Mouse (Mus musculus): Measurements from ENCODE around the gene Ppp1r3c.
"Not testable (repeated sequence)": the region's sequence is repeated elsewhere in the genome, so short reads cannot be mapped to it uniquely, and the experiment has no call there.

Gene Ppp1r3c

DNA sequence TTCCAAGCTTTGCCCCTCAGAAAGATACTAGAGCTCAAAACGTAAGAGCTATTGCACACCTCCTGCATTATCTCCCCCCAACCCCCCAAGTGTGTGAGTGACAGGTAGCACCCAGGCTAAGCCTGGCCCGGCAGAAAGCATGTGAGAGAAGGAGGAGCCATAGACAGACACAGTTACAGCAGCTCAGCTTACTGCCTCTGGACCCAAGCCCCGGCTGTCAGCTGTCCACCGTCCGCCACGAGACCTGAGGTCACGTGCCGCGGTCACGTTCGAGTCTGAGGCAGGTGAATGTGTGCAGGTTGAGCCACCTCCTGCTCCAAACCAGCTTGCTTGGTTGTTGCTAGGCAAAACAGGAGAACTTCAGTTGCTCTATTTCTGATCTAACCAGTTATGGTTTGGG lies 5.1 kb downstream of the Ppp1r3c start:
- ChIA-PET POLR2A (interaction anchor here in 1 of 4 experiments (0.9 to 1.9 kb wide), 5 partner anchors 13 to 233 kb away, joined by 3 to 5 read pairs (median 3); partner anchors contain the start of gene Tnks2), CTCF (no interaction called here)

DNA sequence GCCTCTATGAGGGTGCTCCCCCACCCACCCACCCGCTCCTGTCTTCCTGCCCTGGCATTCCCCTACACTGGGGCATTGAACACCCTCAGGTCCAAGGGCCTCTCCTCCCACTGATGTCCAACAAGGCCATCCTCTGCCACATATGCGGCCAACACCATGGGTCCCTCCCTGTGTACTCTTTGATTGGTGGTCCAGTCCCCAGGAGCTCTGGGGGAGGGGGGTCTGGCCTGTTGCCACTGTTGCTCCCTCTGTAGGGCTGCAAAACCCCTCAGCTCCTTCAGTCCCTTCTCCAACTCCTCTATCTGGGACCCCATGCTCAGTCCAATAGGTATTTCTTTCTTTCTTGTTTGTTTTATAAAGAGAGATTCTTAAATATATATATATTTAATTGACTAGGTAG lies 6.0 kb downstream of the Ppp1r3c start:
- POLR2A ChIA-PET: interaction anchor here in 1 of 4 experiments (1.2 to 1.9 kb wide), 2 partner anchors 15 to 104 kb away, joined by 3 to 5 read pairs; partner anchors contain the start of gene Tnks2
- CTCF ChIA-PET: not testable (repeated sequence)

GRCm38 (mm10) chr19:36728741-36729460 lies 7.6 kb downstream of the Ppp1r3c start:
- ChIA-PET CTCF (interaction anchor here in 2 of 4 experiments (0.8 to 1.4 kb wide), 2 partner anchors 10 to 94 kb away, joined by 3 read pairs; no protein-coding TSS in a partner anchor), POLR2A (interaction anchor here in 3 of 4 experiments (0.6 to 2.5 kb wide), 8 partner anchors 7 to 726 kb away, joined by 3 to 12 read pairs (median 4); partner anchors contain the start of gene Ppp1r3c (in 3 of the 3))

- POLR2A ChIA-PET: interaction anchor here in 3 of 4 experiments (0.8 to 2.7 kb wide), 5 partner anchors 9 to 11 kb away, joined by 3 to 14 read pairs (median 5); partner anchors contain the start of gene Ppp1r3c (in 3 of the 3)
- CTCF ChIA-PET: interaction anchor here in 1 of 4 experiments (1.0 to 1.2 kb wide), 2 partner anchors 13 to 192 kb away, joined by 3 read pairs; no protein-coding TSS in a partner anchor
Measured at GRCm38 (mm10) chr19:36724970-36725369, 11.5 kb downstream of the Ppp1r3c start.

GRCm38 (mm10) chr19:36721139-36721538 lies 15.3 kb downstream of the Ppp1r3c start:
- ChIA-PET POLR2A (interaction anchor here in 2 of 4 experiments (0.9 to 1.2 kb wide), 2 partner anchors 15 kb away, joined by 3 to 7 read pairs; partner anchors contain the start of gene Ppp1r3c (in 2 of the 2)), CTCF (no interaction called here)

- ChIA-PET POLR2A (interaction anchor here (0.6 to 1.8 kb wide), 7 partner anchors 9 to 639 kb away, joined by 3 to 13 read pairs (median 5); partner anchors contain the start of gene Ppp1r3c (in 2 of the 4)), CTCF (interaction anchor here in 1 of 4 experiments (0.9 kb wide), 1 partner anchor 22 kb away, joined by 3 read pairs; no protein-coding TSS in a partner anchor)
Measured at GRCm38 (mm10) chr19:36716221-36716620, 20.2 kb downstream of the Ppp1r3c start.

- CTCF ChIA-PET: interaction anchor here in 1 of 4 experiments (0.9 kb wide), 1 partner anchor 22 kb away, joined by 3 read pairs; no protein-coding TSS in a partner anchor
- POLR2A ChIA-PET: interaction anchor here in 3 of 4 experiments (0.5 to 1.8 kb wide), 6 partner anchors 16 to 218 kb away, joined by 3 to 13 read pairs (median 5); partner anchors contain the start of gene Ppp1r3c (in 2 of the 3)
Measured at GRCm38 (mm10) chr19:36715591-36715990, 20.9 kb downstream of the Ppp1r3c start.

DNA sequence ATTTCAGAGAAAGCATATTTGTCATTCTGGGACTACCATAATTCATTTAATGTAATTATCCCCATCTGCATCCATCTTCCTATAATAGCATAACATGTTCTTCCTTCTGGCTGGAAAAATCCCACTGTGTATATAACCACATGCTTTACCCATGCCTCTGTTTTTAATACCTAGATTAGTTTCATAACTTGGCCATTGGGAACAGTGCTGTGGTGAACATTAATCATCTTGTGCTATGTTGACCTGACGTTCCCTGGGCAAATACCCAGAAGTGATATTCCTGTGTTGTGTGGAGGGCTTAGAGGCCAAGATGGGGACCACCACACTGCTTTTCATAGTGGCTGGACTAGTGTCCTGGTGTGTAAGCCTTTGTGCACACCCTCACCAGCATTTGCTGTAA lies 22.0 kb downstream of the Ppp1r3c start:
- ChIA-PET CTCF (no interaction called here), POLR2A (no interaction called here)

DNA sequence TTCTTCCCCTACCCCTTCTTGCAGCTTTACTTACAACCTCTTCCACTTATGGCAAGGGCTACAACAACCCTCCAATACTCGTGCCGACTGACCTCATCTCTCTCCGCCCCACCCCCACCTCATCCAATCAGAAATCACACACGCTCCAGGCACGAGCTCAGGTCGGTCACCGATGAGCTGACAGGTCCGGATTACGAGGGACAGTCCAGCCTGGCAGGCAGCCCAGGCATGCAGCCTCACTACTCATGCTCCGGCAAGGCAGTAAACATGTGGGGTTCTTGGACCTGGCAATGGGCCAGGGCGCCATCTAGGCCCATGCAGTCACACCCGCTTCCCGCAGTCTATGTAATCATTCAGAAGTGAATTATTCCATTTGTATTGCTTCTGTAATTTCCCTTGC lies 23.4 kb downstream of the Ppp1r3c start:
- ChIA-PET CTCF (interaction anchor here in 3 of 4 experiments (0.6 kb wide), 3 partner anchors 128 to 333 kb away, joined by 3 to 5 read pairs (median 4); no protein-coding TSS in a partner anchor), POLR2A (interaction anchor here in 3 of 4 experiments (0.6 to 2.6 kb wide), 5 partner anchors 23 to 58 kb away, joined by 3 to 23 read pairs (median 4); partner anchors contain the start of gene Ppp1r3c (in 2 of the 3))

- CTCF ChIA-PET: interaction anchor here in 1 of 4 experiments (0.6 kb wide), 1 partner anchor 432 kb away, joined by 3 read pairs; no protein-coding TSS in a partner anchor
- POLR2A ChIA-PET: no interaction called here
Measured at GRCm38 (mm10) chr19:36706195-36706594, 30.3 kb downstream of the Ppp1r3c start.

- ChIA-PET POLR2A (interaction anchor here in 2 of 4 experiments (0.6 to 1.4 kb wide), 4 partner anchors 9 to 36 kb away, joined by 3 to 7 read pairs (median 3); partner anchors contain the start of gene Ppp1r3c (in 1 of the 2)), CTCF (interaction anchor here in 1 of 4 experiments (0.6 to 0.7 kb wide), 2 partner anchors 420 to 431 kb away, joined by 3 read pairs; no protein-coding TSS in a partner anchor)
Measured at GRCm38 (mm10) chr19:36705286-36706146, 30.9 kb downstream of the Ppp1r3c start.

DNA sequence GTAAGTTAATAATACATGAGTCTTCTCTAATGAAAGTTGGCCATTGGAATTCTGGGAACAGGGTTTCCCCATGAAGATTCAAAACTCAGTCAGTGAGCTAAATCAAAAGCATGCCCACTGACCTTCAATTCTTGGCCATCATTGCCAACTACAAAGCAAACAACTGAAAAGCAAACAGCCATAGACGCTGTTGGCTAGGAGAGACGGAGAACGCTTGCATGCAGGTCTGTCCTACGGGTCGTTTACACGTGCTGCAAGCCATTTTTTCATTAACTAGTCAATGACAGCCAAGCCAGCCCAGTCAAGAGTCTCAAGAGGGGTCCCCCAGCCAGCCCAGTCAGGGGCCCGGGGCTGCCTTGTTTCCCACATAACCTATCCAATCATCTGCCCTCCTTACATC lies 31.7 kb downstream of the Ppp1r3c start:
- ChIA-PET CTCF (interaction anchor here in 1 of 4 experiments (0.7 kb wide), 1 partner anchor 420 kb away, joined by 3 read pairs; no protein-coding TSS in a partner anchor), POLR2A (interaction anchor here in 2 of 4 experiments (0.7 to 1.4 kb wide), 3 partner anchors 8 to 36 kb away, joined by 3 to 7 read pairs (median 3); partner anchors contain the start of gene Ppp1r3c (in 1 of the 2))

DNA sequence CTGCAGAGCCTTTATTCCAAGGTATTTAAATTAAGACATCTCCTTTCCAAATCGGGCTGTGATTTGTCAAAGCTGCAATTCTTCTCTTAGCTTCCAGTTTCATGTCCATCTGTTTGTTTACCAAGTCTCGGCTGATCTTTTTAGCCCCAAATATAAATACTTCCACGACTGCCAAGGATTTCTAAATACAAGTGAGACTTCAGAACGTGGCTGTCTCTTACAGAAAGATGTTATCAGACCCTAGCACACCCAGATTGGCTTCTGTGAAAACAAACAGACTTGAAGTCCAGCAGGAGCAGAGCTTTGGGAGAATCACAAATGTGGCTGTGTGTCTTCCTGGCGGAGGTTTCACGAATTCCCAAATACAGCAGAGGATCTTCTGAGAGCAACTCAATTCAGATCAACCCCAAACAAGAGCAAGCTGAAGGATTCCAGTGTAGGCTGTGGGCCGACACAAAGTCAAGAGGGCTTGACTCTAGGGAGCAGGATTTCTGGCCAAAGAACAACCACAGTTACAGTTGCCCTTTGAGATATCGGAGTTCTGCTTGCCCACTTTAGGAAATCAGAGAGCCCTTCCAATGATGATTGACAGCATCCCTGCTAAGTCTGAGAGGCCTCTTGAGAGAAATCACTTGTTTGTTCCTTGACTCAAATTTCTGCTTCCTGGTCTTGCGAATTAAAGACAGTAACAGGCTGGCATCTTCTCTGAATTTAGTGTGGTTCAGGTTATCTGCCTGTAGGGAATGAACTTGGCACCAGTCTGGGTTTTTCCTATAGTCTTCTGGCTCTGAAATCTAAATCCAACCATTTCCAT lies 34.4 kb downstream of the Ppp1r3c start:
- ChIA-PET POLR2A (interaction anchor here in 1 of 4 experiments (1.6 kb wide), 1 partner anchor 35 kb away, joined by 4 read pairs; the partner anchor contains the start of gene Ppp1r3c), CTCF (no interaction called here)

DNA sequence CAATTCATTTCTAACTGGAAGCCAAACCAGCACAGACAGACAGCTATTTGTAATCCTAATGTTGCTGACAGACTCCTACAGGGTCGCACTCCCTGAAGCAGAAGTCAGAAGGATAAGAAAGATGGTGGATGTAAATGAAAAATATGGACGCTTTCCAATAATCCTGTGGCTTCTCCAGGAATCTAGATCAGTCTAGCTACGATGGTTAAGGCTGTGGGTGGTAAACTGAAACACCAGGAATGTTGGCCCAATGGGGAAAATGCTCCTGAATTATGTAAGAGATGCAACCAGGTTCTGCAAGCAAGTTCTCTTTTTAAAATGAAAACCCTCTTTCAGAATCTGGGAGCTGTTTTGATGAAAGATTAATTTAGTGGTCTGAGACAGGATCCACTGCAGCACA lies 35.1 kb downstream of the Ppp1r3c start:
- ChIA-PET POLR2A (interaction anchor here in 1 of 4 experiments (1.6 kb wide), 1 partner anchor 35 kb away, joined by 4 read pairs; the partner anchor contains the start of gene Ppp1r3c), CTCF (no interaction called here)

GRCm38 (mm10) chr19:36700937-36701336 lies 35.5 kb downstream of the Ppp1r3c start:
- ChIA-PET CTCF (interaction anchor here in 1 of 4 experiments (0.7 kb wide), 1 partner anchor 23 kb away, joined by 3 read pairs; no protein-coding TSS in a partner anchor), POLR2A (interaction anchor here in 1 of 4 experiments (1.6 kb wide), 1 partner anchor 36 kb away, joined by 4 read pairs; the partner anchor contains the start of gene Ppp1r3c)

- POLR2A ChIA-PET: interaction anchor here in 1 of 4 experiments (1.5 kb wide), 1 partner anchor 38 kb away, joined by 3 read pairs; the partner anchor contains the start of gene Ppp1r3c
- CTCF ChIA-PET: no interaction called here
Measured at GRCm38 (mm10) chr19:36699151-36699550, 37.3 kb downstream of the Ppp1r3c start.

GRCm38 (mm10) chr19:36698200-36698599 lies 38.3 kb downstream of the Ppp1r3c start:
- ChIA-PET POLR2A (interaction anchor here in 1 of 4 experiments (0.8 to 1.5 kb wide), 2 partner anchors 38 kb away, joined by 3 read pairs; partner anchors contain the start of gene Ppp1r3c), CTCF (no interaction called here)
